Mouse (Mus musculus) heart, postnatal 10 days (tissue): ENCODE results near the gene Pla2g4e. TPM values are rescaled to one million over a fixed set of nuclear protein-coding genes. Genes with fewer than 3 reads are reported as not detected.
A peak's percentile ranks its signal among the peaks of the same experiment; 100 is the strongest.
"Not testable (repeated sequence)": the region's sequence is repeated elsewhere in the genome, so short reads cannot be mapped to it uniquely, and the experiment has no call there.

Experiments
- DNase-seq, 2 experiments: peaks; one replicate each; pipeline ENCODE4 v3.0.0; 2021
- intact Hi-C: fragments of 180-260 bp; cut with DNase I; formaldehyde crosslinking; loops from one replicate; pipeline ENCODE4 v1.15.1; 2025
- total RNA-seq, 2 experiments: library from RNA; stranded (reverse); gene quantifications; 2 replicates each; pipeline ENCODE4 v1.2.3; 2021

The Pla2g4e gene
- total RNA-seq, 2 experiments from 2014 or later, result 1.8 to 3.2 TPM

DNA sequence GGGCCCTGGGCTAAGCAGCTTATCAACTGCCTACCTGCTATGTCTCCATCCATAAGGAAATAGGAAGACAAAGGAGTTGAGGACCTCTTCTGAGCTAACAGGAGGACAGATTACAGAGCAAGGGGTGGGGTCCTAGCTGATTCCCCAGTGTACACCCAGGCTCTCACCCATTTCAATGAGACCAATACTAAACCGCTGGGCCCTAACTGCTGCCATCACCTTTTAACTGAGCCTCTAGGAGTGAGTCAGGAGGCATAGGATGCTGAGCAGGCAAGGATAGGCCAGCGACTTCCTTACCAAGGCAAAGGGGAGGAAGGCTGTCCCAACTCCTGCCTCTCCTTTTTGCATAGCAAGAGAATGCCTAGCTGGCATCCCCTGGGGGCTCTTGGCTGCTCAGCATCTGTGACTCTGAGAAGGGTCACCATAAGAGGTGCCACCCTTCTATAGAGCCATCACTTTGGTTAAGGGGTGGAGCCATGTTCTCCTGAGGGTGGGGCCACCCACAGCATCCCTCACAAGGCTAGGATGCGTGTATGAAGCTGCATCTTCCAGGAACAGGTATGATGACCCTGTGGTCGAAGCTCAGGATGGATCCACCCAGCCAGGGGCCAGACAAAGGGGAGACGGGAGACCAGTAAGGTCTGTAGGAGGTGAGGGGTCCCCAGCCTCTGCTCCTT lies 2.2 kb downstream of the Pla2g4e start:
- DNase-seq, result no peak
- intact Hi-C loops, result loop anchor here (5.0 kb wide), 1 partner anchor 41 kb away; no protein-coding TSS in a partner anchor

DNA sequence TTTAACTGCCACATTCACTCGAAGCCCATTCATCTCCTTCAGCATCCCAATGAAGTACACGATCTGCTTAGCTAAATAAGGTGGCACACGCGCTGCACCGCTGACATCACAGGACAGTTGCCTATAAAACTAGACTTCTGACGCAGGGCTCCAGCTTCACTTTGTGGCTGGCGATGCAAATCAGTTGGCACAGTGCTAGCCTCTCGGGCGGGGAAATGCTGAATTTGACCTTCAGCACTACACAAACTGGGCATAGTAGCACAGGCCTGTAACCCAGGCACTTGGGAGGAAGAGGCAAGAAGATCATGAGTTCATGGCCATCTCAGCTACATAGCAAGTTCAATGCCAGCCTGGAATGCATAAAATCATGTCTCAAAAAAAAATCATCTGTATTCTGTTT lies 6.4 kb downstream of the Pla2g4e start:
- intact Hi-C loops, result loop anchor here (1.0 kb wide), 1 partner anchor 16 kb away; no protein-coding TSS in a partner anchor
- not testable (repeated sequence) for DNase-seq

DNA sequence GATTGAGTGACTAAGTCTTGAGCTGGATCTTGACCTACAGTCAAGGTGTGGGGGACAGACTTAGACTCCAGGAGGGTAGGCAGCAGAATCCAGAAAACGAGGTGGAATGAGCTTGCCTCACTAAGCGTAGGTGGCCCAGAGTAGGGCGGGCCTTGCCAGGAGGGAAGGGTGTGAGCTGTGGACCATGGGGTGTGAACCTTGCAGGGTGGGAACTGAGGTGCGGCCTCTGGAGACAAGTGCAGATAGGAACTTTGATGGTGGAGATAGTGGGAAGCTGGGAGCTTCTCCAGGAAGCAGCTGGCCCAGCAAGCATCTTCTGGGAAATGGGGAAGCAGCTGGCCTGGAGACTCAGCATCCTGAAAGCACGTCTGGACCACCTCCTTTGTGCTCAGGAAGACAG lies 7.4 kb downstream of the Pla2g4e start:
- no peak for DNase-seq
- intact Hi-C loops, result loop anchor here (1.0 kb wide), 1 partner anchor 17 kb away; no protein-coding TSS in a partner anchor

DNA sequence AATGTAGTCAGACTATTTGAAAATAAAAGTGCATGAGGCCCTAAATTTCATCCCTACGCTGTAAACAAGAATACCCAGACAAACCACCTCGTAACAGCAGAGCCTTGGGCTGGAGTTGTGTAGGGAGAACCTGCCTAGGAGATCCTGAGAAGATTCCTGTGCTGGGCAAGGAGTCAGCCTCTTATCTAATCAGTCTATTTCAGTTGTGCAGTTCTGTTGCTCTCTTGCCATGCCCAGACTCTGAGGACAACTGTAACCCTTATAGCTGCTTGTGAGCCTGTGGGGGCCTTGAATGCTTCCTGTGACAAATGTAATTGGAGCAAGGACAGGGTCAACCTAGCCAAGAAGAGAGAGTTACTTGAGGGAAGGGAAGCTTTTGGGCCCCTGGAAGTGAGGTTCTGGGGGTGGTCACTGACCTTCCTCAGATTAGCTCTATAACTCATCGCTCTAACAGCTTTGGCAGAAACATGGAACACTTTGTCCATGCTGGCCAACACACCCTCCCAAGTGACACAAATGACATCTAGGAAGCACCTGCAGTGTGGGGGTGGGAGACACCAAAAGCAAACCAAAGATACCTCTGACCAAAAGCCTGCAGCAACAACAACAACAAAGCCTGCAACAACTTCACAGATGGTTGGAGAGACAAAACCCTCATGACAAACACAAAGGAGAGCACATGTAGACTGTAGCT lies 9.0 kb downstream of the Pla2g4e start:
- intact Hi-C loops, result no loop called here
- DNase-seq, result no peak

DNA sequence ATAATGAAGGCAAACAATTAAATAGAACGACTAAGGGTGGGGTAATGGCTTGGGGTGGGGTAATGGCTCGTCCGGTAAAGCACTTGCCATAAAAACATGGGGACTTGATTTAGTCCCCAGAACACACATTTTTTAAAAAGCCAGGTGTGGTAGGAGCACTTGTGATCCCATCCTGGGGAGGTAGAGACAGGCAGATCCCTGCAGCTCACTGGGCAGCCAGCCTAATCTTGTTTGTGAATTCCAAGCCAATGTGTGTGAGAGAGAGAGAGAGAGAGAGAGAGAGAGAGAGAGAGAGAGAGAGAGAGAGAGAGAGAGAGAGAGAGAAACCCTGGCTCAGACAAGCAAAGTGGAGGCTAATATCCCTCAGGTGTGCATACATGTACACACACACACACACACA lies 9.8 kb downstream of the Pla2g4e start:
- DNase-seq, result no peak
- intact Hi-C loops, result no loop called here

DNA sequence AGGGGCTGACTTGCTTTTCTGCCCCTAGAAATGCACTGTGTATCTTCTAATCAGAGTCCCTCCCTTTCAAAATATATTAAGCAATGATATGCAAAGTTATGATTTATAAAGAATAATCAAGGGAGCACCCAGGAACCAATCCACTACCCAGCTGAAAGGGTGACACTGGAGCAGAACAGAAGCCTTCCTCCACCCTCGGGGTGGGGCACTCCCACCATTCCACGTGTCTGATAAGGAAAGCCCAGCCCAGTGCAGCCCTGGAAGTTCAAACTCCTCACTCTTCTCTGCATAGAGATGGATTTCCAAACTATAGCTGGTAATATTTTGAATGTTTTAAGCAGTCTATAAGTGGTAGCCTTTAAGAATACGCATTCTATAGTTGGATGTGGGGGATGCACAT lies 13.5 kb downstream of the Pla2g4e start:
- intact Hi-C loops, result no loop called here
- DNase-seq, result no peak

DNA sequence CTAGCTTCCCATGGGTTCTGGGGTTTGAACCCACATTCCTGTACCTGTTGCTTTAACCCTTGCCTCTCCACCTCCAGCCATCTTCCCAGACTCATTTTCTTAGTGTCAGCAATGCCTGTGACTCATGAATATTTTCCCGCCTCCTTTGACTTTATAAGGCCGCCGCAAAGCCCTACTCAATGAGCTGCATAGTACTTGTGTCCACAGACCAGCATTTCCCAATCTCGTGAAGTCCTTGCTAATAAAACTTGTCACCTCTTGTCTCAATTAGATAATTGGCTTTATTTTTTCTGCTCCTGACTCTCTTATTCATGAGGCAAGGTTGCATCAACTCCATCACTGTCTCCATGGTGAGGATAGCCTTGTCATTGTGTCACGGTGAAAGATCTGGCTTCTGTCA lies 30.5 kb downstream of the Pla2g4e start:
- intact Hi-C loops, result no loop called here

DNA sequence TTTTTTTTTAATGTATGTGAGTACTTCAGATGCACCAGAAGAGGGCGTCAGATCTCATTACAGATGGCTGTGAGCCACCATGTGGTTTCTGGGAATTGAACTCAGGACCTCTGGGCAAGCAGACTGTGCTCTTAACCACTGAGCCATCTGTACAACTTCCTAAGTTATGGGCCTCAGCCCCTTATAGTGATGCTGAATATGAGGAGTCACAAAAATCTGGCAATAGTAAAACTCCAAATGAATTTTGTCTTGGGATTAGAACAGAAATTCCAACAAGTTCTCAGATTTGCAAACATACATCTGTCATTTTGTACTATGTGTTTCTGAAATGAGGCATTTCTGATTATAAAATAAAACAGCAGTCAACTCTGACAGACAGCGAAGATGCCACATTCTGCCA lies 33.7 kb downstream of the Pla2g4e start:
- no peak for DNase-seq
- intact Hi-C loops, result no loop called here

More for the DNA sequence above, 30.5 kb downstream of the Pla2g4e start:
- no peak for DNase-seq

DNA sequence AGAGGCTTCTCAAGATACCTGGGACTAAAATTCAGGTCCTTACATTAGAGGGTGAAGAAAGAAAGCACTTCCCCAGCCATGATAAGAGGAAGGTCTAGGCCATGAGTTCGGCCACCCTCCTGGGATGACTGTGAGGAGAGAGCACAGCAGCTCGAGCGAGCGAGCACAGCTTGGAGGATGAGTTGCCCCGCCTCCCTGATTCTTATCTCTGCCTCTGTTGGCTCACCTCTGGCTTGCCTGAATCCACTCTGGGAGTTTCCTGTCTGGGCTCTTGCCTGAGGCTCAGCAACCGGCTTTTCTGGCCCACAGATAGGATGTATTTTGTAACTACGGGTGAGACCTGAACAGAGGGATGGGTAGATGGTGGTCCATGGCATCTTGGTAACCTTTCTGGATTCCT lies 37.2 kb downstream of the Pla2g4e start:
- intact Hi-C loops, result no loop called here
- no peak for DNase-seq

DNA sequence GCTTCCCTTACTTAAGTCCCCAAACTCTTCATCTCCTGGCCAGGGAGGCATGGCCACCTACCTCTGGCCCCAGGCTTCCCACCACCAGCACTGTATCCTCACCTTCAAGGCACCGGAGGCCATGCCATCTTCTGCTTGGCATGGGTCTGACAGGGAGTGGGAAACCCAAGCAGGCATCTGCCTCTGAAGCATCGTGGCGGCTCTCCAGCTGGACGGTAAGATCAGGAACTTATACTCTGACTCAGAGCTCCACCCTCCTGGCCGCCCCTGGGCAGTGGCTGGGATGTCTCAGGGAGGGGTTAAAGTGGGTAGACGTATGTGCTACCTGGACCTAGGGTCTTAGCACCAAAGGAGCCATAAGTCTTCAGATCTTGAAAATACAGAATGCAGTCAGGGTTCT lies 38.1 kb downstream of the Pla2g4e start:
- intact Hi-C loops, result no loop called here
- DNase-seq, result no peak

DNA sequence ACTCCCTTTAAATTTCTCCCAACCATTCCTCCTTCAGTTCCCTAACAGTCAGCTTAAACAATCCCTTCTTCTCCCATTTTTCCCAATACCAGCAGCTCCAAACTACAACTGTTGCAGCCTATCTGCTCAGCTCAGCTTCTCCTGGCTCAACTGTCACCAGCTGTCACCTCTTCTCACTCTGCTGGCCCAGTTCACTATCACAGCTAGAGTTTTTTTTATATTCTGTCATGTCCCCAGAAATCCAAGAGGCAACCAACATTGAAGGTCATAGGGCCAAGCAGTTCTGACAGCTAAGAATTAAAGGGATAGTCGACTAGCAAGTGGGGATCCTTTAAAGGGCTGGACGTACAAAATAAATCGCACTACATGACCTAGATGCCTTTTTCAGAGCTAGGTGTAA lies 41.4 kb downstream of the Pla2g4e start:
- DNase-seq, result peak; percentile 13 to 18
- intact Hi-C loops, result loop anchor here (5.0 kb wide), 1 partner anchor 39 kb away; no protein-coding TSS in a partner anchor

DNA sequence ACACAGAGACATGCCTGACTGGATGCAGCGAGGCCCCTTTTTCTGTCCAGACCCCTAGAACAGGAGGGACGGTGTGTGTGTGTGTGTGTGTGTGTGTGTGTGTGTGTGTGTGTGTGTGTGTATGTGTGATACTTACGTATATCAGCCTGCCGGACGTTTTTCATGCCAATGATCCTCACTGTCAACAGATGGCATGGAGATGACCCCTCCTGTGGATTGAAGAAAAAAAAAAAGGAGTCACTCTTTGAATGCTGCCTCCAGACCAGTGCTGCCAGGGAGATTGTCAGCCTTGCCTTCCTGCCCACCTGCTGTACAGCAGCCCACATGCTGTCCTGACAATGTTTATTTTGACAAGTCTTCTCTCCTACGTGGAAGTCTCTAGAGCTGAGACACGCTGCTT lies 45.1 kb downstream of the Pla2g4e start:
- intact Hi-C loops, result loop anchor here (5.0 kb wide), 1 partner anchor 42 kb away; no protein-coding TSS in a partner anchor
- no peak for DNase-seq

DNA sequence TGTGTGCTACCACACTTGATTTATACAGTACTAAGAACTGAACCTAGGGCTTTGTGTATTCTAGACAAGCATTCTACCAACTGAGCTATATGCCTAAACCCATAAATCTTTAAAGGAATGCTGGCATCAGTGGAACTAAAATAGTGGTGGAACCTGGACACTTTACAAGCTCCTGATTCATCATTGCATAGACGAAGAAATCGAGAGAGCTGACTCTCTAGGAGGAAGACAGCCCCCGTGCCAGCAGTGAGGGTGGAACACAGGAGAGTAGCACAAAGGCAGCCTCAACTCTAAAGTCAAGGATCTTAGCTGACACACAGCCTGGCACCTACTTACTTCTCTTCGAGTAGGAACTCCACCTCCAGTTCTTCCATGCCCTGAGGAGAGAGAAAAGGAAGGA lies 57.0 kb downstream of the Pla2g4e start:
- intact Hi-C loops, result loop anchor here (5.0 kb wide), 1 partner anchor 79 kb away; no protein-coding TSS in a partner anchor
- DNase-seq, result no peak

DNA sequence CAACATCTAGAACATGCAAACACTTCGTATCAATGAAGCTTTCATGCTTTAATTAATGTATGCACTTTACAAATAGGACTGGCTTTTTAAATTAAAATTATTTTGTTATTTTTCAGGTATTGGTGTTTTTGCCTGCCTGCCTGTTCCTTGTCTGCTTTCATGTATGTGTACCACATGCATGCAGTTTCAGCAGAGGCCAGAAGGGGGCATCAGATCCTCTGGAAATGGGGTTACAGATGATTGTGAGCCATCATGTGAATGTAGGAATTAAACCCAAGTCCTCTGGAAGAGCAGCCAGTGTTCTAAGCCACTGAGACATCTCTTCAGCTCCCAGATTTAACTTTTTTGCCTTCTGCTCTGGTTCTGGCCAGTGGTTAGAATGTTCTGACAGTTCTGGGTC lies 57.6 kb downstream of the Pla2g4e start:
- no peak for DNase-seq
- intact Hi-C loops, result loop anchor here (5.0 kb wide), 1 partner anchor 80 kb away; no protein-coding TSS in a partner anchor

DNA sequence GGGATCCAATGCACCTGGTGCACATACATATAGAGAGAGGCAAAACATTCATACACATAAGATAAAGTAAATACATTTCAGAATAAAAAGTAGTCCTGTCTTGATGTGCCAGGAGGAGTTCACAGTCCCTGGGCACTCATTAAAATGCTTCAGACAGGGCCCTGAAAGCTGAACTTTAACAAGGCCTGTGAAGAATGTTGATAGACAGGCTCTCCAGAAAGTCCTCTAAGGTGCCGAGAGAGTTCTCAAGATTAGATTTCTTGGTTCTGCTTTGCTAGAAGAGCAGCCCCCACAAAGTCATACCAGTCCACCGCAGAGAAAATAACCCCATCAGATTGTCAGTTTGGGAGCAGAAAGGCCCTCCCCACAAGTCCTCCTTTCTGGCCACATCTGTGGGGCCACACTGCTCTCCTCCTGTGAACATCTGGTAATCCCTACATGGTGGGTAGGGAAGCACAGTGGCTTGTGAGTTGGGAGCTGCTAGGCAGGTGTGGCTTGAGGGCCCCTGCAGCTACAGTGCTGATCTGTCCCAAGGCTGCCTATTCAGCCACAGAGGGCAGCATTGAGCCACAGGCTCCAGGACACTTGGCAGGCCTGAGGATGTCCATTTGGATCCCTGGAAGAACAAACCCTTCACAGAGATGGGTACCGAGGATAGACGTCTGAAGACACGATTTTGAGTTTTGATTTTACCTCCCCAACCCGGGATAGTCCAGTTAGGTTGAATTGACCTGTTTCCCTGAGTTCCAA lies 59.4 kb downstream of the Pla2g4e start:
- peak; percentile 22 to 27 for DNase-seq
- intact Hi-C loops, result loop anchor here (5.0 kb wide), 1 partner anchor 82 kb away; no protein-coding TSS in a partner anchor

DNA sequence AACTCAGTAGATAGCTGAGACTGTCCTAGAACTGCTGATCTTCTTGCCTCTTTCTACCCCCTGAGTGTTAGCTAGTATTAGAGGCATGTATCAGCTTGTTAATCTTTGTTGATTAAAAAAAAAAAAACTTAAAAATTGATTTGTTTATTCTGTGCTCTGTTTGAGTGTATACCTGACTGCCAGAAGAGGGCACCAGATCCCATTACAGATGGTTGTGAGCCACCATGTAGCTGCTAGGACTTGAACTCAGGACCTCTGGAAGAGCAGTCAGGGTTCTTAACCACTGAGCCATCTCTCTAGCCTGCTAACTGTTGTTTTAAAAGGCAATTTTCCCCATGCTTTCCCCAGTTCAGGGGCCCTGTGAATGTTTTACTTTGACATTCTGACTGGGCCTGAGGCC lies 66.2 kb downstream of the Pla2g4e start:
- DNase-seq, result no peak
- intact Hi-C loops, result no loop called here

DNA sequence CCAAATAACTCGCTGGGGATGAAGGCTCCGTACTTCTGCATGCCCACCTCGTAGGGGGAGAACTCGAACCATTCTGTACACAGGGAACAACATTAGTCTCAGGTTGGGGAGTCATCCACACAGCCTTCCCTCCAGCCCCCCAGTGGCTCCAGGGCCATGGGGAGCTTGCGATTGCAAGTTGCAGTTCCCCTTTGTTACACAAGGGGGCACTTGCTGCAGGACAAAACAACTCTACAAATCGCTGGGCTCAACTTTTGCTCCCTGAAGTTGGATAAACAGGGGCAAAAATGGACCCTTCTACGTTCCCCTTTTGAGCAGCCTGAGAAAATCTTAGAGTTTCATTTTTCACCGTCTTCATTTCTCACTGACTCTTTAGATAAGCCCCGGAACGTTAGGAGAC lies 71.4 kb downstream of the Pla2g4e start:
- intact Hi-C loops, result loop anchor here (2.0 kb wide), 2 partner anchors 107 to 201 kb away; partner anchors contain the start of gene Mapkbp1
- DNase-seq, result peak in 1 of 2 experiments; percentile 73

DNA sequence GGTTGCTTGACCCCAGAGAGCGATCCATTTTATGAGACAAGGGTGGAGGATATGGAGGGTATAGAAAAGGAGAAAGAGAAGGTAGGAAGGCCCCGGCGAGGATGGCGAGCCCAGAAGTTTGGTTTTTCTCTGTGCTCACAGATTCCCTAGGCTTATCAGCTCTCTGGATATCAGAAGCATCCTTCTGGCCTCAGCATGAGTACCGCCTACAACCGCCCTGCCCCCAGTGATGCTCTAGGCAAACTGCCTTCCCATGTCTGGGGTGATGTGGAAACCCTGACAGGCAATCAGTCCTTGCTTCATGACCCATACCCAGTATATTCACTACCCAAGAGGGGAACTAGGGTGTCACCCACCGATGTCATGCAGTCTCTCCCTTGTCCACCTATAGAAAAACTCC lies 73.8 kb downstream of the Pla2g4e start:
- intact Hi-C loops, result no loop called here
- no peak for DNase-seq

DNA sequence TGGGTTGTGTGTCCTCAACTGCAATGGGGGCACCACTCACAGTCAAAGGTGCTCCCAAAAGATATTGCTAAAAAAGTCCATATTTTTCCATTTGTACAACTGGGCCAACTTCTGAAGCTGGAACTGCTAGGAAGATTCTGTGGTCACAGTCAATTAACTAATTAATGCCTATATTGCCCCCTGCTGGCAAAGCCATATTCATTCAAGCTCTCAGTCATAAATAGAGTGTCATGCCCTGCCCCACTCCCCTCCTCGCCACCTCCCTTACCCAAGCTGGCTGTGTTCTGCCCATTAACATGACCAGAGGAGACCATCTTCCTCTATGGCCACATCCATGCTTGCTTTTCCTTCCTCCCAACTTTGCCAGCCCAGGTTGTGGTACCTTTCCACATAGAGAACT lies 74.4 kb downstream of the Pla2g4e start:
- DNase-seq, result peak; percentile 67 to 80

DNA sequence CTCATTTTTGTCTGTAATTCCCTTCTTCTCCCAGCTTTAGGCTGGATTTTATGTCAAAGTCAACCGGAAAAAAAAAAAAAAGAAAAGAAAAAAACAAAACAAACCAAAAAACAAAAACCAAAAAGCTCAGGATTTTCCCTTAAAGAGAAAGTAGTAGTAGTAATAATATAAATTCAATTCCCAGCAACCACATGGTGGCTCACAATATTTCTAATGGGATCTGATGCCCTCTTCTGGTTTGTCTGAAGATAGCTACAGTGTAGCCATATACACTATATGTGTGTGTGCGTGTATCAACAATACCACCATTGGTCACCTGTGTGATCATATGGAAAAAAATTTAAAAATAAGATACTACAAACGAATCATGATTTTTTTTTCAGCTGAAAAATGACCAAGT lies 75.8 kb downstream of the Pla2g4e start:
- intact Hi-C loops, result loop anchor here (1.0 to 2.0 kb wide), 2 partner anchors 75 to 119 kb away; no protein-coding TSS in a partner anchor
- DNase-seq, result no peak

More for the DNA sequence above, 74.4 kb downstream of the Pla2g4e start:
- intact Hi-C loops, result loop anchor here (1.0 kb wide), 1 partner anchor 85 kb away; no protein-coding TSS in a partner anchor

DNA sequence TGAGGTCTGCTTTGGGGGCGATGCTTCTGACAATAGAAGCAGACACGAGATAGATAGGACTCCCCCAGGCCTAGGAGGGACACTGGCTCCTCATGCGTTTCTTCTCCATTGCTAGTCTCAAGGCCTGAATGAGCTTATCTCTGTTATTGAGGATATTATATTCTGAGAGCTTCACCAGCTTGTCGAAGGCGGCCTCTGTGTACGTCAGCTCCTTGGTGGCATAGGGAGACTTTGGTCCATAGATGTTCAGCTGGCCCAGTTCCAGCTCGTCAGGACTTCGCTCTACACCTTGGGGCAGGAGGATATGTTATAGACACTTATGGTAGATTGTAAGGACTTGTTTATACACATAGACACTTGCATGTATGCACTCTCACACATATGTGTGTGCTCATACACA lies 77.4 kb downstream of the Pla2g4e start:
- intact Hi-C loops, result loop anchor here (2.0 kb wide), 1 partner anchor 73 kb away; no protein-coding TSS in a partner anchor

More for the DNA sequence above, 77.4 kb downstream of the Pla2g4e start:
- no peak for DNase-seq
